ENCODE assay signal across 9 mouse cellular contexts in genomic region chr3:102701902-102702544, GRCm38 (mm10). TPM values are rescaled to one million over a fixed set of nuclear protein-coding genes. Genes with fewer than 3 reads are reported as not detected.
A peak's percentile ranks its signal among the peaks of the same experiment; 100 is the strongest.
DNase-seq lines count a peak whose midpoint lies in the region; ATAC-seq and TF ChIP-seq lines count a peak whose summit lies in the region.
"Had no signal": no experiment of that assay in that cellular context is flagged by ENCODE, and none has a peak within 500 bp of the region (broad histone marks: within the 10 kb centered on the region; RNA-seq: fewer than 3 reads in every experiment).

No protein-coding gene starts in this region.

- DNase-seq in neural tube, embryonic 10.5 days (ENCODE audit: extremely low spot score, low spot score) = peak; percentile 47
- peak; percentile 11 for DNase-seq in adrenal gland, adult 8-10 months
- DNase-seq in embryonic facial prominence, embryonic 10.5 days (ENCODE audit: low spot score) = peak; percentile 56
- DNase-seq in liver, postnatal 0 days = peak; percentile 69
- peak; percentile 35 to 39 for DNase-seq in right cerebral cortex, postnatal 10 days (ENCODE audit: low spot score in 2 of 2)
- no peak for DNase-seq in ovary, postnatal 10 days (ENCODE audit: low spot score)

- H3K27ac ChIP-seq in neural tube, embryonic 15.5 days (replicated peaks) = no peak overlapping the region
- H3K27ac ChIP-seq in embryonic facial prominence, embryonic 10.5 days (replicated peaks) = no peak overlapping the region
- no peak overlapping the region for H3K27ac ChIP-seq in liver, postnatal 0 days (ENCODE audit: low read depth)
- H3K27ac ChIP-seq: neural tube, embryonic 13.5 days had no signal

- ATAC-seq in neural tube, embryonic 15.5 days (ENCODE audit: low FRiP score) = no peak
- ATAC-seq in inflammation-experienced regulatory T-cells, adult 6 months = peak; percentile 88
- peak; percentile 45 for ATAC-seq in liver, postnatal 0 days

- H3K27me3 ChIP-seq in neural tube, embryonic 15.5 days (replicated peaks) = 0 out of 2 replicates have a peak, but pooled peaks cover 2% of the 10 kb centered on the region
- no peaks in the 10 kb centered on the region for H3K27me3 ChIP-seq in embryonic facial prominence, embryonic 10.5 days (replicated peaks; ENCODE audit: low read depth, poor library complexity, severe bottlenecking)
- H3K27me3 ChIP-seq in liver, postnatal 0 days (ENCODE audit: insufficient read depth, low read length) = no peaks in the 10 kb centered on the region
- H3K27me3 ChIP-seq: neural tube, embryonic 13.5 days had no signal

- no peak for TF ChIP-seq EP300 in liver, postnatal 0 days (IDR thresholded peaks at IDR 0.05; ENCODE audit: low read depth)

- no peak overlapping the region for H3K9ac ChIP-seq in neural tube, embryonic 15.5 days (replicated peaks)
- no peak overlapping the region for H3K9ac ChIP-seq in liver, postnatal 0 days (replicated peaks)
- H3K9ac ChIP-seq: neural tube, embryonic 13.5 days had no signal

- H3K9me3 ChIP-seq in neural tube, embryonic 15.5 days (replicated peaks) = no peaks in the 10 kb centered on the region
- H3K9me3 ChIP-seq in embryonic facial prominence, embryonic 10.5 days = no peaks in the 10 kb centered on the region
- no peaks in the 10 kb centered on the region for H3K9me3 ChIP-seq in liver, postnatal 0 days (ENCODE audit: low read length)
- H3K9me3 ChIP-seq: neural tube, embryonic 13.5 days had no signal

- H3K4me3 ChIP-seq in neural tube, embryonic 15.5 days (replicated peaks) = no peak overlapping the region
- no peak overlapping the region for H3K4me3 ChIP-seq in embryonic facial prominence, embryonic 10.5 days
- no peak overlapping the region for H3K4me3 ChIP-seq in liver, postnatal 0 days (ENCODE audit: low read depth, low read length)
- H3K4me3 ChIP-seq: neural tube, embryonic 13.5 days had no signal

- H3K36me3 ChIP-seq in neural tube, embryonic 15.5 days = no peaks in the 10 kb centered on the region
- no peaks in the 10 kb centered on the region for H3K36me3 ChIP-seq in embryonic facial prominence, embryonic 10.5 days (replicated peaks)
- no peaks in the 10 kb centered on the region for H3K36me3 ChIP-seq in liver, postnatal 0 days (replicated peaks; ENCODE audit: insufficient read depth, low read length)
- H3K36me3 ChIP-seq: neural tube, embryonic 13.5 days had no signal

- peaks cover 3% of the 10 kb centered on the region; the same call in 1 of the 2 replicates for H3K4me1 ChIP-seq in neural tube, embryonic 15.5 days
- peaks cover 10% of the 10 kb centered on the region for H3K4me1 ChIP-seq in embryonic facial prominence, embryonic 10.5 days
- H3K4me1 ChIP-seq in liver, postnatal 0 days (ENCODE audit: insufficient read depth) = no peaks in the 10 kb centered on the region
- H3K4me1 ChIP-seq: neural tube, embryonic 13.5 days had no signal

- no peak overlapping the region for H3K4me2 ChIP-seq in neural tube, embryonic 15.5 days
- no peak overlapping the region for H3K4me2 ChIP-seq in liver, postnatal 0 days (ENCODE audit: low read depth, low read length)
- H3K4me2 ChIP-seq: neural tube, embryonic 13.5 days had no signal

- TF ChIP-seq CTCF in liver, postnatal 0 days (IDR thresholded peaks at IDR 0.05; ENCODE audit: low read depth) = peak; percentile 78

- WGBS in neural tube, embryonic 15.5 days = 49% methylated on average over 7 of the region's 7 CpGs
- 46% methylated on average over 7 of the region's 7 CpGs for WGBS in embryonic facial prominence, embryonic 10.5 days
- WGBS in liver, postnatal 0 days (ENCODE audit: insufficient replicate concordance) = 19% methylated on average over 7 of the region's 7 CpGs

RNA-seq across cellular contexts. Expression of gene Tspan2, which starts 32.3 kb away (rescaled TPM):
- 15.9 and 19.8 TPM in 2 replicates for polyA plus RNA-seq in neural tube, embryonic 15.5 days (2015; fragmentation: Nextera tagmentation; extraction: Ambion mirVana)
- 1 to 10 TPM; 4.8 to 10.0 (median 7.3) TPM for total RNA-seq in adrenal gland, adult 8-10 months (2022)
- polyA plus RNA-seq in embryonic facial prominence, embryonic 10.5 days (2016; fragmentation: Nextera tagmentation; extraction: Ambion mirVana) = 7.4 and 7.6 TPM in 2 replicates
- polyA plus RNA-seq in inflammation-experienced regulatory T-cells, adult 6 months (2017; shearing (Covaris generic)) = 1 to 10 TPM in 2 of 3 experiments, under 1 TPM in 1; 0.84 to 3.6 (median 1.5) TPM
- polyA plus RNA-seq in liver, postnatal 0 days (2015; fragmentation: Nextera tagmentation; extraction: Ambion mirVana) = 1.9 and 2.1 TPM in 2 replicates
